Mouse (Mus musculus) right cerebral cortex, postnatal 14 days (tissue): ENCODE data around the gene Scarb2.

Experiments used
- DNase-seq: peaks from one replicate; pipeline ENCODE4 v3.0.0; 2022

Gene Scarb2

GRCm38 (mm10) chr5:92434070-92434469, 72.6 kb downstream of the Scarb2 start:
- no peak for DNase-seq

- no peak for DNase-seq
These were observed 75.0 kb downstream of the Scarb2 start for GRCm38 (mm10) chr5:92431611-92432010.

- DNase-seq: no peak
These were observed 75.9 kb downstream of the Scarb2 start for GRCm38 (mm10) chr5:92430723-92431122.

GRCm38 (mm10) chr5:92424126-92424525, 82.5 kb downstream of the Scarb2 start:
- no peak for DNase-seq

- no peak for DNase-seq
These were observed 92.7 kb downstream of the Scarb2 start for GRCm38 (mm10) chr5:92413982-92414375.

- DNase-seq: no peak
These were observed 93.2 kb downstream of the Scarb2 start for GRCm38 (mm10) chr5:92413271-92413981.

- no peak for DNase-seq
These were observed 95.0 kb downstream of the Scarb2 start for GRCm38 (mm10) chr5:92411461-92412140.

GRCm38 (mm10) chr5:92410486-92410885, 96.1 kb downstream of the Scarb2 start:
- DNase-seq: no peak

- no peak for DNase-seq
These were observed 97.1 kb downstream of the Scarb2 start for GRCm38 (mm10) chr5:92409361-92410155.

- no peak for DNase-seq
These were observed 102.3 kb downstream of the Scarb2 start for GRCm38 (mm10) chr5:92404400-92404678.

GRCm38 (mm10) chr5:92403562-92404399, 102.9 kb downstream of the Scarb2 start:
- DNase-seq: no peak

GRCm38 (mm10) chr5:92402816-92403215, 103.8 kb downstream of the Scarb2 start:
- DNase-seq: no peak

- DNase-seq: peak; percentile 69
These were observed 108.5 kb downstream of the Scarb2 start for GRCm38 (mm10) chr5:92398153-92398552.

GRCm38 (mm10) chr5:92396476-92396875, 110.2 kb downstream of the Scarb2 start:
- DNase-seq: no peak

- DNase-seq: no peak
These were observed 110.9 kb downstream of the Scarb2 start for GRCm38 (mm10) chr5:92395764-92396163.

- no peak for DNase-seq
These were observed 112.8 kb downstream of the Scarb2 start for GRCm38 (mm10) chr5:92393863-92394262.

GRCm38 (mm10) chr5:92392542-92392941, 114.1 kb downstream of the Scarb2 start:
- no peak for DNase-seq
